Mouse (Mus musculus): ENCODE measurements around the gene Kctd19.

GRCm38 (mm10) chr8:105403467-105403866 lies 9.8 kb downstream of the Kctd19 start:
- TF ChIP-seq ZNF384 (IDR thresholded peaks at IDR 0.05; ENCODE audit: low read depth, low read length) (no peak), MAFK (IDR thresholded peaks at IDR 0.05; ENCODE audit: insufficient read depth, low read depth, low read length) (no peak), HCFC1 (IDR thresholded peaks at IDR 0.05; ENCODE audit: borderline replicate concordance, insufficient read depth, low read length) (no peak), ZC3H11A (IDR thresholded peaks at IDR 0.05; ENCODE audit: borderline replicate concordance, low read depth, low read length) (no peak)

Data from ES-E14 (cell line).